Mouse (Mus musculus) heart, embryonic 16.5 days (tissue): ENCODE data around the gene Zfp503. TPM values are rescaled to one million over a fixed set of nuclear protein-coding genes. Genes with fewer than 3 reads are reported as not detected.

ENCODE experiments used
- ATAC-seq: fragments of 200-750 bp; cut with Nextera tagmentation; replicated peaks from 2 replicates; pipeline ENCODE4 v1.8.0; 2017; ENCODE audit warnings: moderate number of reproducible peaks; ENCODE audit not compliant: insufficient read depth, low FRiP score; ENCODE audit errors: extremely low read depth
- H3K27ac ChIP-seq: fragments of 300-500 bp; sonication (generic); 2 replicates; pipeline ENCODE4 v1.5.1; 2014; ENCODE audit warnings: mild to moderate bottlenecking, low read length, control low read depth, moderate library complexity
- H3K27me3 ChIP-seq: fragments of 300-500 bp; sonication (generic); 2 replicates; pipeline ENCODE4 v1.6.1; 2014; ENCODE audit warnings: low read length, mixed read lengths; ENCODE audit not compliant: control insufficient read depth, insufficient read depth
- H3K36me3 ChIP-seq: fragments of 300-500 bp; sonication (generic); 2 replicates; pipeline ENCODE4 v1.6.1; 2014; ENCODE audit not compliant: control insufficient read depth, insufficient read depth
- H3K4me1 ChIP-seq: fragments of 300-500 bp; sonication (generic); 2 replicates; pipeline ENCODE4 v1.6.1; 2014; ENCODE audit warnings: low read length, mixed read lengths; ENCODE audit not compliant: control insufficient read depth, insufficient read depth
- H3K4me2 ChIP-seq: fragments of 300-500 bp; sonication (generic); 2 replicates; pipeline ENCODE4 v1.6.1; 2014; ENCODE audit warnings: low read depth, mild to moderate bottlenecking, control low read depth, low read length
- H3K4me3 ChIP-seq: fragments of 300-500 bp; sonication (generic); 2 replicates; pipeline ENCODE4 v1.5.1; 2014; ENCODE audit warnings: mild to moderate bottlenecking, control low read depth, low read length
- H3K9ac ChIP-seq: fragments of 300-500 bp; sonication (generic); 2 replicates; pipeline ENCODE4 v1.6.1; 2014; ENCODE audit warnings: low read length, control low read depth
- H3K9me3 ChIP-seq: fragments of 300-500 bp; sonication (generic); replicated peaks from 2 replicates; pipeline ENCODE4 v1.6.1; 2016; ENCODE audit warnings: low read length; ENCODE audit not compliant: control insufficient read depth
- WGBS: fragments of 180-500 bp; shearing (Covaris S2); extraction: QIAGEN DNeasy Blood & Tissue Kit; methylation state at CpG from one replicate; pipeline ENCODE4 v1.1.7; 2014; 5-methylcytosine and 5-hydroxymethylcytosine counted together
- polyA plus RNA-seq: library from polyadenylated mRNA; unstranded; fragments of >200 nt; fragmentation: Nextera tagmentation; extraction: Ambion mirVana; gene quantifications from 2 replicates; pipeline ENCODE4 v1.2.1, GENCODE M21; 2015

Zfp503 gene
- polyA plus RNA-seq, 1 experiment from 2014 or later, result 1.9 TPM

DNA sequence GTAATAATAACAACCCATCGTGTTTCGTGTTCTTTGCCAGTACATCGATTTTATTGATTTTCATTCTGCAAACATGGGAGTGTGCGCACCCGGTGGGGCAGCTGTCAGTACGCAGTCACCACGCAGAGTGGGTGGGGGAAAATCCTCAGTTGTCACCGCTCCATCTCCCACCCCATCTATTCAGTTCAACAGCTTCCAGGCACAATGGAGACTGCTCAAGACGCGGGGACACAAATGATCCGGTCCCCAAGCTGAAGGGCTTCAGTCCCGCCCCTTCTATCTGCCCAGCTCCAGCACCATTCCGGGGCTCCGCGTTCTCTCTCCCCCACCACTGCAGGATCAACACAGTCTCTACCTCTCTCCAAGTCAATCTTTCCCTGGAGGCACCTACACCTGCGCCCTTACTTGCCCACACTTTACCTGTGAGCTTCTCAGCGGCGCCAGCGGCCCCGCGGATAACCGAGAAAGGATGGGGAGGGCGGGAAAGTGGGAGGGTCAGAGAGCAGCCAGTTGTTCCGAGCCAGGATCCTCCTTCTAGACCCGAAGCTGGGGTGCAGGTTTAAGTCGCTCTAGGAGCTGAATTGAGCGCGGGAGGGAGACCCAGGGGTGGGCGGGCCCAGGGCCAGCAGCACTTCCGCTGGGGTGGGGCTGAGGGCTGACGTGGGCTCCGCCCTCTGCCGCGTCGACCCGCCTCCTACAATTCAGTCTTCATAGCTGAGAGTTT lies 5.8 kb upstream of the Zfp503 start:
- Histone ChIP-seq H3K4me3 (peak overlapping the region; percentile 64), H3K9ac (peak overlapping the region; percentile 65), H3K9me3 (no peaks in the 10 kb centered on the region), H3K4me2 (peak overlapping the region; percentile 85), H3K4me1 (peaks cover 6% of the 10 kb centered on the region; the same call in 1 of the 2 replicates), H3K36me3 (no peaks in the 10 kb centered on the region), H3K27me3 (peaks cover 52% of the 10 kb centered on the region), H3K27ac (no peak overlapping the region)
- WGBS, result under 1% methylated on average over 36 of the region's 36 CpGs
- peak; percentile 82 for ATAC-seq

DNA sequence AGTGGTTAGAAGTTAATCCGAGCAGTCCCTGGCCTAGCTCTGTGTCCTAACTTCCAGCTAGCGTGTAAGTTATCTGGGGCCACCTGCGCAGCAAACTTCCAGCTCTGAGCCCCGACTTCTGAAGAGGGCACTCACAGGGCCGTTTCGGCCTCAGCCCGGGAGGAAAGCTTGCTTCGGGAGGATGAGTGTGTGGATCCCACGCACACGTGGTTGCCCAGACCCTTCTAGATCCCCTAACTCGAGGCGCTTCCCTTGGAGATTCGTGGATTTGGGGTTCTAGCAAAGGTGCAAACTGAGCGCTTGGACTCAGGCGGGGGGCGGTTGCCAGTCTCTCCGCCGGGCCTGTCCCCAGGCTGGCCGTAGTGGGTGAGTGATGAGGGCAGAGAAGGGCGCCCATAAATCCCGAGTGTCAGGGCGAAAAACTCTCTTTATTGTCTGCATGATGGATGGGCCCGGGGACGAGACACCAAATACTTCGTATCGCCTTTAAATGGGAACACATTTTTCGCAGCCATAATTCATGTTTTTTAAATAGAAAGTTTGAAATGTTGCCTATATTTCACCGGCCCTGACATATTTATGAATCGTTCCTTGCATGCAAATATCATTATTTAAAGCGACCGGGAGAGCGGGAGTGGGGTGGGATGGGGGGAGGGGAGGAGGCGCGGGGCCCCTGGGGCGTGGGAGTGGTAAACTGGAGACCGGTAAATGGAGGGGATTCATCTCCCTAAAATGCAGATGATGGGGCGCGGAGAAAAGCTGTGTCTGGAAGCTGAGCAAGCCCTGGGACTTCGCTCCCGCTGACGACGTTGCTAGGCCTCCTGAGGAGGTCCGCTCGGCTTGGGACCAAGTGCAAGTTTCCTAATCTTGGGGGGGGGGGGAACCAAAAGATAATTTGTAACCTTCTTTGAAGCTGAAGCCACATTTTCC lies 4.9 kb upstream of the Zfp503 start:
- ATAC-seq, result no peak
- Histone ChIP-seq H3K9me3 (no peaks in the 10 kb centered on the region), H3K36me3 (no peaks in the 10 kb centered on the region), H3K27ac (no peak overlapping the region), H3K4me3 (peak overlapping the region; percentile 64), H3K9ac (no peak overlapping the region), H3K4me1 (peaks cover 6% of the 10 kb centered on the region; the same call in 1 of the 2 replicates), H3K4me2 (peak overlapping the region; percentile 85), H3K27me3 (peaks cover 54% of the 10 kb centered on the region)
- WGBS, result 11% methylated on average over 44 of the region's 44 CpGs

DNA sequence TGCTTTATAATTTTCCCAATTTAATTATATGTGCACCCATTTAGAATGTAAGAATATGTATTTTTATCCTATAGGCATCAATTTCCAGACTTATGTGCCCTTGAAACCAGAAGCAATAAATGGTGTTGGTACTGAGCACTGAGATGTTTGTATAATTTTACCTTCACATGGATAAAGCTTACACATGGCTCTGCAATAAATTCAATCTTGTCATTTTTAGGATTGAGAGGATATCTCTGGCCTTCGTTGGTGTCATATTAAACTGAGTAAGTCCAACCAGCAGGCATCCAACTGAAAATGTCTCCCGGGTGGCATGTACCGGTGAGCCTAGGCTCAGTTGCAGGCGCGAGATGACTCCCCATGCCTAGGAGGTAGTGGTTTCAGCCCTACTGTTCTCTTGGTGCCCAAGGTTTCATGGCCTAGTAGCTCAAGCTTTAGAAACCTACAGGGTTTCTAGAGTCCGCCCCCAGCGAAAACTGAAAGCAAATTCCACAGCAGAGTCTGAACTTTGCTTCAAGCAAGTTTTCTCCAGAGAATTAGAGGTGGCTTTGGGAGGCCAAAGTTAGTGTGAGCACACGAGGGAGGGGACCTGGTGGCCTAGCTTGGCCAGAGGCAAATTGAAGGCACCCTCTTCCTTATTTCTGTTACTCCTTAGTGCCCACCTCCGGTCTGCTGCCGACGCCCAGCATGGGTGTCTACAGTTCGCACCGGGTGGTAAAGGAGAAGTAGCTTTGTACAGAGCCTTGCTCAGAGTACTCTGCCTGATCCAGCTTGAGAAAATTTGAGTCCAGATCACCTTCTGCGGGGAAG lies 4.1 kb upstream of the Zfp503 start:
- Histone ChIP-seq H3K9me3 (no peaks in the 10 kb centered on the region), H3K27me3 (peaks cover 59% of the 10 kb centered on the region), H3K9ac (peak overlapping the region; percentile 13; the same call in 1 of the 2 replicates), H3K36me3 (no peaks in the 10 kb centered on the region), H3K4me3 (peak overlapping the region; percentile 64), H3K4me2 (peak overlapping the region; percentile 85), H3K4me1 (peaks cover 10% of the 10 kb centered on the region; the same call in 1 of the 2 replicates), H3K27ac (no peak overlapping the region)
- WGBS, result 51% methylated on average over 14 of the region's 14 CpGs
- no peak for ATAC-seq

DNA sequence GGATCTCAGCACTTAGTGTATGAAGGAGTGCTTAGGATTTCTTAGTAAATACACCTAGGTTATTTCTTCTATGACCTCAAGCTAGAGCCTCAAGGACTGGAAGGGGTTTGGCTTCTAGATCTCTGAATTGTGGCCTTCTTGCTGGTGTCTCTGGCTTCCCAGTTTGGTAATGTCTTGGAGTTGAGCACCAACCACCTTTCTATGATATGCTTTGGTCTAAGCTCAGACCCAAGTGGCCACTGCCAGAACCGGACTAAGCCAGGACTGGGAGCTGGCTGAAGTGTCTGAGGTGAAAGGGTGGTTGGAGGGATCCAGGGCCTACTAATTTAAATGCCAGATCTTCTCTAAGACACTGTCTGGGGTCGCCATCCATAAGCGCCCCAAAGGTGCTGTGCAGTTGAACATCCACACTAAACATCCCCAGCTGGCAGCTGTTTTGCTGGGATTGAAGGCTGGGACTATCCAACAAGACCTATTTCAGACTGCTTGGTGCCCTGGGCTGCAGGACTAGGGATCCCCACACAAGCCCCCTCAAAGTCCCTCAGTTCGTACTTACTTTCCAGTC lies 3.0 kb upstream of the Zfp503 start:
- H3K9ac ChIP-seq, result no peak overlapping the region
- H3K27me3 ChIP-seq, result peaks cover 56% of the 10 kb centered on the region
- H3K36me3 ChIP-seq, result no peaks in the 10 kb centered on the region
- no peak for ATAC-seq
- no peak overlapping the region for H3K4me3 ChIP-seq
- H3K4me1 ChIP-seq, result peaks cover 10% of the 10 kb centered on the region; the same call in 1 of the 2 replicates
- H3K9me3 ChIP-seq, result no peaks in the 10 kb centered on the region
- 82% methylated on average over 4 of the region's 4 CpGs for WGBS
- no peak overlapping the region for H3K27ac ChIP-seq
- no peak overlapping the region for H3K4me2 ChIP-seq

DNA sequence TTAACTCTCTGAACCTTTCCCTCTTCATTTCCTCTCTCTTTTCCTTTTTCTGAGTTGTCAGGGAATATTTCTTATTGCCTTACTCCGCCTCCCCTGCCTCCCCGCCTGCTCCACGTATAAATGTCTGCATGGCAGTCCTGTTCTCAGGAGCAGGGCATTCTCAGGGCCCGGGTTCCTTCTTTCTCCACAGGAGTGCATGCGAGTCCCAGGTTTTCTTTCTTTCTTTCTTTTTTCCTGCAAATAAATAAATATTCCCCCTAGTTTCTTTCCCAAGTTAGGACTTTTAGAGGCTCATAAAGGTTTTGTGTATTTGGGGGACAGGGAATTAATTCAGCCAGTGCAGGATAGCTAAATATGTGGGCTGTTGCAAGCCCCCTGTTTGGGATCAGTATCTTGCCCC lies 2.5 kb upstream of the Zfp503 start:
- peaks cover 54% of the 10 kb centered on the region for H3K27me3 ChIP-seq

DNA sequence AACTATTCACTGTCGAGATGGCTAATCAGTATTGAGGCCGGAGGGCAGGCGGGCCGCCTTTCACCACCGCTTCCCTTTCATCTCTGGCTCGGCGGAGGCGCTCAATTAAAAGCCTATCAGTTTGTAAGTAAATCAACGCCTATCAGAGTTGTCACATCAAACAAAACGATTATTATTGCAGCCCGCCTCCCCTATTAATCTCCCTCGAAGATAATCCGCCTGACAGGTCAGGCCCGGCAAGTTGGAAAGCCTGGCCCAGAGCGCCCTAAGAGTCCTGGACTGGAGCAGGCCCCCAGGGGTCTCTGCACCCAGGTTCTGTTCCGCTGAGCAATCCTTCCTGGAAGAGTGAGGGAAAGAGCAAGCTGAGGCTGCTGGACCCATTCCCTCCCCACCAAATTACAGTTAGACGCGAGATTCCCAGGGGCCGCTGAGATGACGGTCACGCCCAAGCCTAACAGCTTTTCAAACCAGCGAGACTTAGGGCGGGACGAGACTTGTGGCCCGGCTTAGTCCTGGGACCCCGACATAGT lies 1.9 kb upstream of the Zfp503 start:
- WGBS, result 14% methylated on average over 26 of the region's 26 CpGs
- peaks cover 17% of the 10 kb centered on the region for H3K4me1 ChIP-seq
- no peak overlapping the region for H3K27ac ChIP-seq
- no peak for ATAC-seq
- H3K4me3 ChIP-seq, result peak overlapping the region; percentile 66
- H3K36me3 ChIP-seq, result no peaks in the 10 kb centered on the region
- no peaks in the 10 kb centered on the region for H3K9me3 ChIP-seq
- peak overlapping the region; percentile 83 for H3K4me2 ChIP-seq
- no peak overlapping the region for H3K9ac ChIP-seq
- H3K27me3 ChIP-seq, result peaks cover 49% of the 10 kb centered on the region

More for the DNA sequence above, 2.5 kb upstream of the Zfp503 start:
- Histone ChIP-seq H3K27ac (no peak overlapping the region), H3K9me3 (no peaks in the 10 kb centered on the region), H3K4me3 (no peak overlapping the region; the same call in 1 of the 2 replicates), H3K4me2 (no peak overlapping the region), H3K4me1 (peaks cover 12% of the 10 kb centered on the region), H3K9ac (no peak overlapping the region), H3K36me3 (no peaks in the 10 kb centered on the region)
- 56% methylated on average over 5 of the region's 5 CpGs for WGBS
- ATAC-seq, result no peak

DNA sequence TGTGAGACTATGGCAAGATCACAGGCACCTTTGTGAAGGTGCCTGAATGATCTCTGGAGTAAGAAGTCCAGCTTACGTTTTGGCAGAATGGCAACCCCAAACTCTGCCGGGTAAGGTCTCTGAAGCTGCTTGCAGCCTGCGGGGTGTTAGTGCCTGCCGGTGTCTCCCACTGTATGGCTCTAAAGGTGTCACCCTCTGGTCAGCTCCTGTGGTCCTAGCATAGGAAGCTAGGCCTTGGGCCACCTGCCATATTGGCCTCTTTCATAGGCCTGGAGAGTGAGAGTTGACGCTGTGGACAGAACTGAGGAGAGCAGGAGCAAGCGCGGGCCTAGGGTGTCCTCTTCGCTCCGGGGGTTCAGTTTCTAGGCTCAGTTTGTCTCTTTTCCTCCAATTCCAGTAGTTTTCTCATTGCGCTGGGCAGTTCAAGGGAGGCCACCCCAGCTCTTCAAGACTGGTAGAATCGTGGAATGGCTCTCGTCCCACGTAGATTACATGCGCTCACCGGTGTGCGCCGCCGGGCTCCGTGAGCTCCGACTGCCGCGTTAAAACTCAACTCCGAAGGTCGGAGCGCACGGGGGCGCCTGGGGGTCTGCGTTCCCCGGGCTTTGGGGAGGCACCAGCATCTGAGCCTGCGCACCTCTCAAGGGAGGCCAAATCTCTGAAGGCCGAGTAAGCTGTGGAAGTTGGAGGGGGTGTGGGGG lies 1.1 kb upstream of the Zfp503 start:
- H3K9me3 ChIP-seq, result no peaks in the 10 kb centered on the region
- peak overlapping the region; percentile 32; the same call in 1 of the 2 replicates for H3K27ac ChIP-seq
- no peak overlapping the region for H3K9ac ChIP-seq
- H3K27me3 ChIP-seq, result peaks cover 44% of the 10 kb centered on the region
- H3K4me1 ChIP-seq, result peaks cover 19% of the 10 kb centered on the region
- H3K4me3 ChIP-seq, result peak overlapping the region; percentile 66
- WGBS, result 15% methylated on average over 31 of the region's 31 CpGs
- peak overlapping the region; percentile 83 for H3K4me2 ChIP-seq
- H3K36me3 ChIP-seq, result no peaks in the 10 kb centered on the region
- no peak for ATAC-seq
